Mouse (Mus musculus): Measurements from ENCODE around the gene Gm17655. TPM values are rescaled to one million over a fixed set of nuclear protein-coding genes. Genes with fewer than 3 reads are reported as not detected.
A peak's percentile ranks its signal among the peaks of the same experiment; 100 is the strongest.
"Not testable (repeated sequence)": the region's sequence is repeated elsewhere in the genome, so short reads cannot be mapped to it uniquely, and the experiment has no call there.

The Gm17655 gene
- polyA plus RNA-seq, 1 experiment from 2014 or later, result 6.1 TPM

DNA sequence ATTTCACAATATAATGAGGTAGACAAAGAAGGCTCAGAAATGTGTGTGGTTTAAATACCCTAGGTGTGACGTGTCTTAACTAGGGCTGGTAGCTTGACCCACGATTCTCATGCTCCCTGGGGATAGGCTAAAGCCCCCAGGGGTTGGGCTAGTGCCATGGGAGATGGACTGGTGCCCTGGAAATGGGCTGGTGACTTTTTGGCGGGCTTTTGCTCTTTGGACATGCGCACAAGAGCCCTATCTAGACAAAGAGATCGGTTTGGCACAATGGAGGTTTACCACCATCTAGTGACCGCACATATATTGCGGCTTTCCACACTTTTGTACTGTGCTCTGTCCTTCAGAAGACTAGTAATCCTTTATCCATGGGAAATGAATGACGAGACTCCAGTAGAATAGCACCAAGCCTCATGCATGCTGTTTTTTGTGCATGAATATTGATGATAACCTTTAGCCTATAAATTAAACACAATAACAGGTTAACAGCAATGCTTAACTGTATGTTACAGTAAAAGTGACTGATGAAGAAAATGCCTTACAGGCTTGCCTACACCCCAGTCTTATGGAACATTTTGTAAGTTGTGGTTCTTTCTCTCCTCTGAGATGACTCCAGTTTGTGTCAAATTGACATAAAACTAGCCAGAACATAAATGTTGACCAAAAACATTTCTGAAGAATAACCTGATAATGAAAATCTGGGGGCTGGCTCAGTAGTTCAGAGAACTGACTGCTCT, 48.5 kb downstream of the Gm17655 start:
- not testable (repeated sequence) for H3K27me3 ChIP-seq (ENCODE audit: poor library complexity, severe bottlenecking); H3K36me3 ChIP-seq (replicated peaks); H3K4me1 ChIP-seq
- peaks cover 13% of the 10 kb centered on the region; the same call in 1 of the 2 replicates for H3K9me3 ChIP-seq
- WGBS, result 42% methylated on average over 8 of the region's 8 CpGs
- H3K4me3 ChIP-seq, result peak overlapping the region; percentile 38
- H3K27ac ChIP-seq, result peak overlapping the region; percentile 85
- peak; percentile 53 for DNase-seq (ENCODE audit: extremely low spot score, low spot score)

DNA sequence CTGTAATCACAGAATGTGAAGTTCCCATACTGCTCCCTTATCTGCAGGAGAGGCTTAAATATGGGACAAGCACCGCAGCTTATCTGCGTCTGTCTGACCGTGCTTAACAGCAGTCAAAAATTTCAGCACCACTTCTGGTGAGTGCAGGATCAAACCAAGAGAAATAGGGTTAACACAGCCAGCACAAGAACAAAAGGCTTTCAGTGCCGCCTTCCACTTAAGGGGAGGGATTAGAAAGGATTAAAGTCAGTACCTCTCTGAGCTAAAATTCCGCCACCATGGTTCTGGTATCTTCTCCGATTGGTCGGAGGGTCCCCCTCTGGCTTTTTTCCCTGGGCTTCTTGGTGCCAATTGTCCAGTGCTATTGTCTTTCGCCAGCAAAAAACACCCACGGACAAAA, 49.0 kb downstream of the Gm17655 start:
- Histone ChIP-seq H3K4me1 (peaks cover 3% of the 10 kb centered on the region; the same call in 1 of the 2 replicates), H3K27me3 (ENCODE audit: poor library complexity, severe bottlenecking) (no peaks in the 10 kb centered on the region), H3K36me3 (replicated peaks) (no peaks in the 10 kb centered on the region), H3K27ac (peak overlapping the region; percentile 85), H3K4me3 (peak overlapping the region; percentile 38), H3K9me3 (peaks cover 19% of the 10 kb centered on the region)
- 37% methylated on average over 9 of the region's 9 CpGs for WGBS
- peak; percentile 21 for DNase-seq (ENCODE audit: extremely low spot score, low spot score)

DNA sequence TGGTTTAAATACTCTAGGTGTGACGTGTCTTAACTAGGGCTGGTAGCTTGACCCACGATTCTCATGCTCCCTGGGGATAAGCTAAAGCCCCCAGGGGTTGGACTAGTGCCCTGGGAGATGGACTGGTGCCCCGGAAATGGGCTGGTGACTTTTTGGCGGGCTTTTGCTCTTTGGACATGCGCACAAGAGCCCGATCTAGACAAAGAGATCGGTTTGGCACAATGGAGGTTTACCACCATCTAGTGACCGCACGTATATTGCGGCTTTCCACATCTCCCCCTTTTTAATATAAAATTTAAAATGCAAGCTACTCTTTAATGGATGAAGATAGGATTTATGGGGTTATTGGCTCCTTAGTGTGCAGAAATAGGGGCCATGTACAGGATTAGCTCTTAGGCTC, 56.5 kb downstream of the Gm17655 start:
- H3K4me1 ChIP-seq; H3K36me3 ChIP-seq (replicated peaks); H3K4me3 ChIP-seq; H3K27me3 ChIP-seq (ENCODE audit: poor library complexity, severe bottlenecking); DNase-seq (ENCODE audit: extremely low spot score, low spot score); H3K27ac ChIP-seq: not testable (repeated sequence)
- peaks cover 61% of the 10 kb centered on the region for H3K9me3 ChIP-seq
- WGBS, result 92% methylated on average over 10 of the region's 10 CpGs

Other genes starting within 250 kb of the Gm17655 start
- gene Gm15446, start 149.1 kb downstream of the Gm17655 start, polyA plus RNA-seq (2016; fragmentation: Nextera tagmentation; extraction: Ambion mirVana), result 0.68 and 0.81 TPM in 2 replicates
- 25.3 and 25.9 TPM in 2 replicates for gene Zfp932, start 76.0 kb downstream of the Gm17655 start, polyA plus RNA-seq (2016; fragmentation: Nextera tagmentation; extraction: Ambion mirVana)
- gene Gm35315, start 21.9 kb upstream of the Gm17655 start, polyA plus RNA-seq (2016; fragmentation: Nextera tagmentation; extraction: Ambion mirVana), result 3.5 and 3.8 TPM in 2 replicates
- gene Plcxd1, start 27.5 kb upstream of the Gm17655 start, polyA plus RNA-seq (2016; fragmentation: Nextera tagmentation; extraction: Ambion mirVana), result 1.3 and 1.5 TPM in 2 replicates
- 32.8 and 32.9 TPM in 2 replicates for gene Gtpbp6, start 35.7 kb upstream of the Gm17655 start, polyA plus RNA-seq (2016; fragmentation: Nextera tagmentation; extraction: Ambion mirVana)
- gene Zfp605, start 37.6 kb upstream of the Gm17655 start, polyA plus RNA-seq (2016; fragmentation: Nextera tagmentation; extraction: Ambion mirVana), result 7.0 and 7.4 TPM in 2 replicates
- 44.7 and 46.0 TPM in 2 replicates for gene Chfr, start 63.3 kb upstream of the Gm17655 start, polyA plus RNA-seq (2016; fragmentation: Nextera tagmentation; extraction: Ambion mirVana)
- 18.2 and 19.3 TPM in 2 replicates for gene Golga3, start 104.2 kb upstream of the Gm17655 start, polyA plus RNA-seq (2016; fragmentation: Nextera tagmentation; extraction: Ambion mirVana)
- gene Ankle2, start 158.5 kb upstream of the Gm17655 start, polyA plus RNA-seq (2016; fragmentation: Nextera tagmentation; extraction: Ambion mirVana), result 28.5 and 30.2 TPM in 2 replicates
- gene Pgam5, start 197.4 kb upstream of the Gm17655 start, polyA plus RNA-seq (2016; fragmentation: Nextera tagmentation; extraction: Ambion mirVana), result 102 and 105 TPM in 2 replicates
- 15.3 and 15.6 TPM in 2 replicates for gene Pxmp2, start 213.7 kb upstream of the Gm17655 start, polyA plus RNA-seq (2016; fragmentation: Nextera tagmentation; extraction: Ambion mirVana)
- 52.2 and 60.3 TPM in 2 replicates for gene Pole, start 213.8 kb upstream of the Gm17655 start, polyA plus RNA-seq (2016; fragmentation: Nextera tagmentation; extraction: Ambion mirVana)

Measured in forebrain, embryonic 10.5 days (tissue).